Mouse (Mus musculus) layer of hippocampus, adult 6 months (tissue): ENCODE results near the gene Fgfr1op2. TPM values are rescaled to one million over a fixed set of nuclear protein-coding genes. Genes with fewer than 3 reads are reported as not detected.

Experiments
- long read RNA-seq, 2 experiments: library from polyadenylated mRNA; unstranded; transcript quantifications; one replicate each; pipeline ENCODE4 v2.0.0; 2019 to 2020
- polyA plus RNA-seq: library from polyadenylated mRNA; unstranded; fragments of <200 nt; fragmentation: Nextera tagmentation; gene quantifications from 2 replicates; pipeline ENCODE4 v1.2.3, GENCODE M21; 2021

The Fgfr1op2 gene
- polyA plus RNA-seq = 170 and 190 TPM in 2 replicates
- long read RNA-seq, experiment 1, transcript Fgfr1op2-203 (6 exons, 2,766 nt) = major isoform, 172 of 265 reads
- long read RNA-seq, experiment 1, transcript Fgfr1op2-202 (5 exons, 918 nt) = minor isoform, 5 of 265 reads
- long read RNA-seq, experiment 1, transcript Fgfr1op2-204 (7 exons, 2,880 nt) = minor isoform, 14 of 265 reads
- long read RNA-seq, experiment 1, partial matches to known transcripts = 70 of 265 reads
- long read RNA-seq, experiment 1, other reads (novel, unspliced or antisense) = 3 of 265 reads
- long read RNA-seq, experiment 2, transcript Fgfr1op2-205 (2 exons, 1,894 nt) = minor isoform, 17 of 904 reads
- long read RNA-seq, experiment 2, transcript Fgfr1op2-203 (6 exons, 2,766 nt) = major isoform, 775 of 904 reads
- long read RNA-seq, experiment 2, transcript Fgfr1op2-204 (7 exons, 2,880 nt) = minor isoform, 61 of 904 reads
- long read RNA-seq, experiment 2, partial matches to known transcripts = 4 of 904 reads
- long read RNA-seq, experiment 2, other reads (novel, unspliced or antisense) = 44 of 904 reads

DNA sequence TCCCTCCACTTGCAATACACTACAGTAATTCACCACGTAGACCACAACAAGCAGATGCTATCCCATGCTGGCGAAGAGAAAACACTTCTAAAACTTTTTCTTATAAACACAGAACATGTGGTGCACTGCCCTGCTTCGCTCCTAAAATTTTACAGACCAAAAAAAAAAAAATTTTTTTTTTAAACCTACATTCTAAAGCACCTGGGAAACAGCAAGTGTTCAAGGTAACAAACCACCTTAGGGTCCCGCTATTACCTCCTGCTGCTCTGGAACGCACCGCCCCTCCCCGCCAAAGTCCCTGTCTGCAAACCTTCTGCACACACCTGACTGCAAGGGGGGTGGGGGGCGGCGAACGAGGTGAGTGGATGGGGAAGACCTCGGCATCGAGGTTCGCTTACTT is at the start of gene Fgfr1op2:
Fgfr1op2 (plus strand) TSS at position 301 of the 400 bp plus-strand sequence.

DNA sequence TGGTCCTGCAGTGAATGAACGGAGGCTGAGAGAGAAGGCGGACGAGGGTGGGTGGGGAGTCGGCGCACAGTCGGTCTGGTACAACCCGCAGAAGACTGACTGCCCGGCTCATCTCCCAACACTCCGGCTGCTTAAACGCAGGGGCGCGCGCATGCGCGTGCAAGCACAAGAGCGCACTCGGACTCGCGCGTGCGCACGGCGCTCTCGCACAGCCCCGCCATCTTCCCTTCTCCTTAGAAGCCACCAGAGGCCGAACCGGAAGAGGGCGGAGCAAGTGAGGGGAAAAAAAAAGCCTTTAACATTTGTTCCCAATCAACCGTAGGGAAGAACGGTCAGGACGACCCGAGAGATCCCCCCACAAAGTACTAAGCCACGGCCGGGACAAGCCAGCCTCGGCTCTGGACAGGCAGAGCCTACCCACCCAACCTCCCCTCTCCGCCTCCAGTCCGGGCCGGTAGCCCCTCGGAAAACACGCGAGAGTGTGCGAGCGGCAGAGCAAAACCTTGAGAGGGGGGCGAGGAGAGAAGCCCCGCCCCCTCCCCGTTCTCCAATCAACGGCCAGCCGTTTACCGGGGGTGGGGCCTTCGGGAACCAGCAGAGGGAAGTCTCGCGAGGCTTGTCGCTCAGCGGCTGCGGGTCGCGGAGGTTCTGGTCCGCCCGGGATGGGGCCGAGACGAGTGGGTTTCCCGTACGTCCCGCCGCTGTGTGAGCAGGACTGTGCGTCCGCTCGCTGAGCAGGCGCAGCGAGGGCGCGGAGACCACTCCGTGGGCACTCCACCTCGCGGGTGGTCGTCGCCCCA is 507 bp downstream of the Fgfr1op2 start, which contains the start of gene Ints13:
Ints13 (minus strand) TSS at position 526 of the 800 bp plus-strand sequence.

DNA sequence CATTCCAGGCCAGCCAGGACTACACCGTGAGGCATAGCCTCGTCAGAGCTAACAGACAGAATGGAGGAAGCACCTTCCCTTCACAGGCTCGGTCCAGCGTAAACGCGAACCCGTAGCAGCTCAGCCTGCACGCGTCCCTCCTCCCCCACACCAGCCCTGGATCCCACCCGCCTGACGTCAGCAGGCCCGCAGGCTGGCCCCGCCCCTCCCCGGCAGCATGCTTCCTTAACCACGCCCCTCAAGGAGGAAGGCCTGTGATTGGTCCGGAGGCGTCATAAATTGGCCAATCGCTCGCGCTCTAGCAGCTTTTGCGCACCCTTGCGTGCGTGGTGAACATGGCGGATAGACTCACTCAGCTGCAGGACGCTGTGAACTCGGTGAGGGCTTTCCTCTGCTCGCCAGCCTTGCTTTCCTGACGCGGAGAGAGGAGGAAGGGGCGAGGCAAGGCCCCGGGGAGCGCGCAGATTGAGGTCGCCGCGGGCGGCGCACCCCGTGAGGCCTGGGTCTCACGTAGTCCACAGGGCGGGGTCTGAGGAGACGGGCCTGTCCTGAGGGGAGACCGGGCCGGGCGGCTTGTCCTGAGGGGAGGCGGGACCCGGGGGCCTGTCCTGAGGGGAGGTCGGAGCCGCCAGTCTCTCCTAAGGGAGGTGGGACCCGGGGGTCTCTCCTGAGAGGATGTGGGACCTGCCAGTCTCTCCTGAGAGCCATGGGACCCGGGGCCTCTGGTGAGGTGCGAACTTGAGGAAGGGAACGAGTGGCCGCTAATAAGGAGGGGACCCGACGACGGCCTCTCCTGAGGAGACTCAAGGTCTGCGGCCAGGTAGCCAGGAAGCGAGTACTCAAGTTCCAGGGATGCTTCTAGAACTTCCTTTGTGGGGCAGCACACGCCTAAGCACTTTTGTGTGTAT is 65.5 kb downstream of the Fgfr1op2 start, which contains the start of the genes Med21 and Tm7sf3:
Med21 (plus strand) TSS at position 272 of the 908 bp plus-strand sequence.
Tm7sf3 (minus strand) TSS at position 549 of the 908 bp plus-strand sequence.

Other genes with a start within 250 kb of the Fgfr1op2 start
- gene Itpr2, start 75.0 kb upstream of the Fgfr1op2 start, polyA plus RNA-seq = 6.3 and 7.2 TPM in 2 replicates
- 8.0 and 10.2 TPM in 2 replicates for gene Ints13, start 632 bp downstream of the Fgfr1op2 start, polyA plus RNA-seq
- gene Med21, start 65.3 kb downstream of the Fgfr1op2 start, polyA plus RNA-seq = 73.1 and 82.9 TPM in 2 replicates
- 29.7 and 32.1 TPM in 2 replicates for gene Tm7sf3, start 65.6 kb downstream of the Fgfr1op2 start, polyA plus RNA-seq
- 7.8 and 9.9 TPM in 2 replicates for gene Stk38l, start 147.8 kb downstream of the Fgfr1op2 start, polyA plus RNA-seq
- 0.87 and 1.9 TPM in 2 replicates for gene Arntl2, start 218.9 kb downstream of the Fgfr1op2 start, polyA plus RNA-seq